Mouse (Mus musculus): Measurements from ENCODE around the gene Fgfr4. TPM values are rescaled to one million over a fixed set of nuclear protein-coding genes. Genes with fewer than 3 reads are reported as not detected.

The Fgfr4 gene
- polyA plus RNA-seq, 1 experiment from 2014 or later: 6.9 TPM

DNA sequence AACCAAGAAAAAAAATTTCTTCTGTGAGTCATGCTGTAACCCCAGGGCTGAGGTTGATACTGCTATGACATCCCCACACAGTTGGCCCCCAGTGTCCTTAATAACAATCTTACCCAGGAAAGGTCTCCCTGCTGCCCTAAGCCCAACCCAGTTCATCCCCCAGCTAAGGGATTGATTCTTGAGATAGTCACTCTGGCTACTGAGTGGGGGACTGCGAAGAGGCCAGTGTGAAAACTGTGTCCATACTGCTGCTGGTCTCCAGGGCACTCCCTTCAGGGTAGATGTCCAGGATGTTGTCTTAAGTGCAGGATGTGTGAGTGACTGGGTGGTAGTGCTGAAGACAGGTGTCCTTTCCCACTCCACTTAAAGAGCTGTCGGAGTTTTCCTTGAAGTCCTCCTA, 19.0 kb upstream of the Fgfr4 start, which contains the start of gene Gm17617:
Gm17617 (minus strand) TSS at position 101 of the 400 bp plus-strand sequence.
- Histone ChIP-seq H3K27ac (ENCODE audit: low read length) (no peak within 1 kb of the TSS), H3K27me3 (ENCODE audit: control insufficient read depth, insufficient read depth, low read depth, low read length) (no peaks in the 10 kb centered on the region), H3K36me3 (ENCODE audit: control insufficient read depth, insufficient read depth) (peaks cover 20% of the 10 kb centered on the region), H3K4me2 (ENCODE audit: low read depth, low read length) (no peak within 1 kb of the TSS), H3K4me3 (ENCODE audit: low read depth, low read length) (no peak within 1 kb of the TSS), H3K9ac (ENCODE audit: low read depth, low read length) (no peak within 1 kb of the TSS), H3K4me1 (ENCODE audit: control insufficient read depth, low read depth, low read length) (no peaks in the 10 kb centered on the region; the same call in none of the 2 replicates), H3K9me3 (replicated peaks; ENCODE audit: control insufficient read depth, low read length) (no peaks in the 10 kb centered on the region)
- WGBS (ENCODE audit: insufficient replicate concordance): 95% methylated on average over 2 of the region's 2 CpGs
- no peak for ATAC-seq (ENCODE audit: low read depth)

DNA sequence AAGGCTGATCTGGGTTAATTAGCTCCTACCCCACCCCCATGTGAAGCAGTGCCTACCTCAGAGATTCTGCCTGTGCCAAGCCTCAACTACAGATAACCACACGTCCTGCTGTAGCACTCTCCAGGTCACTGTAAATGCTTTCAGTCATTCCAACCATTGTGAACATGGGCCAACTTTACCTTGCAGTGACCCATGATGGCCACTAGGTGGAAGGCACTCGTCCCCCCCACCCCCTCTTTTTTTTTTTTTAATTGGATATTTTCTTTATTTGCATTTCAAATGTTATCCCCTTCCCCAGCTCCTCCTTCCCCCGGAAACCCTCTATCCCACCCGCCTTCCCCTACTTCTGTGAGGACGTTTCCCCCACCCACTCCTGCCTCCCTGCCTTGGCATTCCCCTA, 17.1 kb upstream of the Fgfr4 start:
- Histone ChIP-seq H3K27ac (ENCODE audit: low read length) (no peak overlapping the region), H3K36me3 (ENCODE audit: control insufficient read depth, insufficient read depth) (peaks cover 12% of the 10 kb centered on the region; the same call in 1 of the 2 replicates), H3K4me1 (ENCODE audit: control insufficient read depth, low read depth, low read length) (no peaks in the 10 kb centered on the region; the same call in none of the 2 replicates), H3K9me3 (replicated peaks; ENCODE audit: control insufficient read depth, low read length) (no peaks in the 10 kb centered on the region), H3K4me2 (ENCODE audit: low read depth, low read length) (no peak overlapping the region), H3K4me3 (ENCODE audit: low read depth, low read length) (no peak overlapping the region), H3K9ac (ENCODE audit: low read depth, low read length) (no peak overlapping the region), H3K27me3 (ENCODE audit: control insufficient read depth, insufficient read depth, low read depth, low read length) (no peaks in the 10 kb centered on the region)
- ATAC-seq (ENCODE audit: low read depth): peak; percentile 32; the same call in 1 of the 2 replicates
- WGBS (ENCODE audit: insufficient replicate concordance): 5% methylated on average over 5 of the region's 5 CpGs

DNA sequence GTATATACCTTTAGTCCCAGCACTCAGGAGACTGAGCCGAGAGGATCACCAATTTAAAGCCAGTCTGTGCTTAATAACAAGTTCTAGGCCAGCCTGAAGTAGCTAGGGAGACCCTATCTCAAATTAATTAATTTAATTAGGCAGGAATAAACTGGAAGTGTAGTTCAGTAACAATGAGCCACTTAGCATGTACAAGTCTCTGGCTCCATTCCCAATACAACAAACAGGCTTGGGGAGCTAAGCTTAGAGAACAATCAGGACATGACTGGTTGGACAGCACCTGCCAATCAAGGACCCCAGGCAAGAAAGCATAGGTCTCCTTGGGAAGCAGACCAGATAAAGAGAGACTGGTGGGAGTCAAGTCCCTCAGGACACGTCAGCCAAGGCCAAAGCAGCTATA, 12.2 kb upstream of the Fgfr4 start:
- no peaks in the 10 kb centered on the region for H3K9me3 ChIP-seq (replicated peaks; ENCODE audit: control insufficient read depth, low read length)
- no peak for ATAC-seq (ENCODE audit: low read depth)
- H3K27ac ChIP-seq (ENCODE audit: low read length): no peak overlapping the region
- no peaks in the 10 kb centered on the region for H3K36me3 ChIP-seq (ENCODE audit: control insufficient read depth, insufficient read depth)
- no peak overlapping the region for H3K4me2 ChIP-seq (ENCODE audit: low read depth, low read length)
- H3K4me3 ChIP-seq (ENCODE audit: low read depth, low read length): no peak overlapping the region
- 68% methylated on average over 2 of the region's 2 CpGs for WGBS (ENCODE audit: insufficient replicate concordance)
- H3K9ac ChIP-seq (ENCODE audit: low read depth, low read length): no peak overlapping the region
- no peaks in the 10 kb centered on the region for H3K27me3 ChIP-seq (ENCODE audit: control insufficient read depth, insufficient read depth, low read depth, low read length)
- H3K4me1 ChIP-seq (ENCODE audit: control insufficient read depth, low read depth, low read length): no peaks in the 10 kb centered on the region; the same call in none of the 2 replicates

DNA sequence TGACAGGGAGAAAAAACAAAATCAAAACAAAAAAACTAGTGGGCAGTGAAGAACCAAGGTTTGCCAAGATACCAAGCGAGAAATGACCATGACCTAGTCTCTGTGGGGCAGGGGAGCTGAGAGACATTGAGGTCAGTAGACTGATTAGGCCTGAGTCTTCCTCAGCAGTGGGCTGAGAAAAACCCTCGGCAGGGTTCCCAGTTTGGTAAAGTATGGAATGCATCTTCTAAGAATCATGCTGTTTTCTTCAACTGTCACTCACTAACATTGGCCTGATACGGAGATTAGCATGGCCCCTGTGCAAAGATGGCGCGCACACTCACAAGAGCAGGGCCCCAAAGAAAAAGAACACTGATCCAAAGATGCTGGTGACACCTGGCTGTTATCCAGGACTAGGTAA, 1.5 kb downstream of the Fgfr4 start:
- peak overlapping the region; percentile 35; the same call in 1 of the 2 replicates for H3K4me2 ChIP-seq (ENCODE audit: low read depth, low read length)
- no peaks in the 10 kb centered on the region for H3K9me3 ChIP-seq (replicated peaks; ENCODE audit: control insufficient read depth, low read length)
- H3K4me1 ChIP-seq (ENCODE audit: control insufficient read depth, low read depth, low read length): no peaks in the 10 kb centered on the region; the same call in 1 of the 2 replicates
- H3K36me3 ChIP-seq (ENCODE audit: control insufficient read depth, insufficient read depth): no peaks in the 10 kb centered on the region
- H3K4me3 ChIP-seq (ENCODE audit: low read depth, low read length): no peak overlapping the region
- peaks cover 29% of the 10 kb centered on the region for H3K27me3 ChIP-seq (ENCODE audit: control insufficient read depth, insufficient read depth, low read depth, low read length)
- WGBS (ENCODE audit: insufficient replicate concordance): 73% methylated on average over 5 of the region's 5 CpGs
- H3K27ac ChIP-seq (ENCODE audit: low read length): no peak overlapping the region
- ATAC-seq (ENCODE audit: low read depth): no peak
- H3K9ac ChIP-seq (ENCODE audit: low read depth, low read length): no peak overlapping the region

DNA sequence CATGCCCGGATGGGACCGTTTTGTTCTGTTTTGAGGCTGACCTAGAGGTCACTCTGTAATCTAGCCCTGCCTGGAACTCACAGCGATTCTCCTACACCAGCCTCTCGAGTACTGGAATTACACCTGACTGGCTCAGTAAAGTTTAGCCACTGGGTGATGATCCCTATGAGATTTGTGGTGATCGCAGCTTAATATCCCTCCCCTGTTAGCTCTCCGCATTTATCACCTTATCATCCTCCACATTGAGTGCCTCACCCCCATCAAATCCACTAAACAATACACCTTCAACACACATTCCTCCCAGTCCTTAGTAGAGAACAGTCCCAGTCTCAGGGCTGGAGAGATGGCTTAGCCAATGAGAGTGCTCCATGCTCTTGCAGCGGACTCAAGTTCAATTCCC, 9.9 kb downstream of the Fgfr4 start:
- Histone ChIP-seq H3K4me3 (ENCODE audit: low read depth, low read length) (no peak overlapping the region), H3K27ac (ENCODE audit: low read length) (no peak overlapping the region), H3K27me3 (ENCODE audit: control insufficient read depth, insufficient read depth, low read depth, low read length) (no peaks in the 10 kb centered on the region), H3K9ac (ENCODE audit: low read depth, low read length) (no peak overlapping the region), H3K9me3 (replicated peaks; ENCODE audit: control insufficient read depth, low read length) (no peaks in the 10 kb centered on the region), H3K4me2 (ENCODE audit: low read depth, low read length) (no peak overlapping the region), H3K36me3 (ENCODE audit: control insufficient read depth, insufficient read depth) (no peaks in the 10 kb centered on the region), H3K4me1 (ENCODE audit: control insufficient read depth, low read depth, low read length) (no peaks in the 10 kb centered on the region)
- ATAC-seq (ENCODE audit: low read depth): no peak
- WGBS (ENCODE audit: insufficient replicate concordance): 59% methylated on average over 7 of the region's 7 CpGs

DNA sequence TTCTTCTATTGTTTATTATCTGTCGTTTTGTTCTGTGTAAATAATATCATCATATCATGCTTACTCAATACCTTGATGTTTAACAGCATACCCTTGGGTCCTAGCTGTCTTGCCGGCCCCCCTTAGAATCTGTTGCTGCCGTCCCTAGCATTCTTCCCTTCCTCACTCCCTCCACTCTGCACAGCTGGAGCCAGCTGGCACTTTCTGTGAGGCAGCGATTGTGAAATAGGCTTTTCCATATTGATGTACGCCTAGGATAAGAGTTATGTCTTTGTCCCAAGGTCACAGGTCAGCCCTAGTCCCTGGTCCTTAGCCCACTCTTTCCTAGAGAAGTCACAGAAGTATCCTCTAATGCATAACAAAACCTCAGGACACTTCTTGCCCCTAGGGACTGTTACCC, 11.1 kb downstream of the Fgfr4 start:
- H3K27ac ChIP-seq (ENCODE audit: low read length): no peak overlapping the region
- H3K9ac ChIP-seq (ENCODE audit: low read depth, low read length): no peak overlapping the region
- H3K27me3 ChIP-seq (ENCODE audit: control insufficient read depth, insufficient read depth, low read depth, low read length): no peaks in the 10 kb centered on the region
- no peaks in the 10 kb centered on the region for H3K4me1 ChIP-seq (ENCODE audit: control insufficient read depth, low read depth, low read length)
- ATAC-seq (ENCODE audit: low read depth): no peak
- no peaks in the 10 kb centered on the region for H3K36me3 ChIP-seq (ENCODE audit: control insufficient read depth, insufficient read depth)
- H3K4me2 ChIP-seq (ENCODE audit: low read depth, low read length): no peak overlapping the region
- H3K4me3 ChIP-seq (ENCODE audit: low read depth, low read length): no peak overlapping the region
- H3K9me3 ChIP-seq (replicated peaks; ENCODE audit: control insufficient read depth, low read length): no peaks in the 10 kb centered on the region
- 44% methylated on average over 5 of the region's 5 CpGs for WGBS (ENCODE audit: insufficient replicate concordance)

DNA sequence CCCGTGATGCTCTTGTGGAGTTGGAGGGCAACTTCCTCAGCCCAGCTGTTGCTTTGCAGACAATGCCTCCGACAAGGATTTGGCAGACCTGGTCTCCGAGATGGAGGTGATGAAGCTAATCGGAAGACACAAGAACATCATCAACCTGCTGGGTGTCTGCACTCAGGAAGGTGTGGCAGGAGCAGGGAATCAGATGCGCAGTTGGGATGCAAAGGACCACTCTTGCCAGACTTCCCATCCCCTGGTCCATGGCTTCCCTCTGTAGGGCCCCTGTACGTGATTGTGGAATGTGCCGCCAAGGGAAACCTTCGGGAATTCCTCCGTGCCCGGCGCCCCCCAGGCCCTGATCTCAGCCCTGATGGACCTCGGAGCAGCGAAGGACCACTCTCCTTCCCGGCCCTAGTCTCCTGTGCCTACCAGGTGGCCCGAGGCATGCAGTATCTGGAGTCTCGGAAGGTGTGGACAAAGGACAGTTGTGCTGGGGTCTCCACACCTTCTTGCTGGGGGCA, 13.4 kb downstream of the Fgfr4 start:
- no peak for ATAC-seq (ENCODE audit: low read depth)
- Histone ChIP-seq H3K9ac (ENCODE audit: low read depth, low read length) (no peak overlapping the region), H3K4me1 (ENCODE audit: control insufficient read depth, low read depth, low read length) (no peaks in the 10 kb centered on the region), H3K27me3 (ENCODE audit: control insufficient read depth, insufficient read depth, low read depth, low read length) (no peaks in the 10 kb centered on the region), H3K4me3 (ENCODE audit: low read depth, low read length) (no peak overlapping the region), H3K36me3 (ENCODE audit: control insufficient read depth, insufficient read depth) (no peaks in the 10 kb centered on the region), H3K9me3 (replicated peaks; ENCODE audit: control insufficient read depth, low read length) (no peaks in the 10 kb centered on the region), H3K27ac (ENCODE audit: low read length) (no peak overlapping the region), H3K4me2 (ENCODE audit: low read depth, low read length) (no peak overlapping the region)
- 73% methylated on average over 16 of the region's 16 CpGs for WGBS (ENCODE audit: insufficient replicate concordance)

DNA sequence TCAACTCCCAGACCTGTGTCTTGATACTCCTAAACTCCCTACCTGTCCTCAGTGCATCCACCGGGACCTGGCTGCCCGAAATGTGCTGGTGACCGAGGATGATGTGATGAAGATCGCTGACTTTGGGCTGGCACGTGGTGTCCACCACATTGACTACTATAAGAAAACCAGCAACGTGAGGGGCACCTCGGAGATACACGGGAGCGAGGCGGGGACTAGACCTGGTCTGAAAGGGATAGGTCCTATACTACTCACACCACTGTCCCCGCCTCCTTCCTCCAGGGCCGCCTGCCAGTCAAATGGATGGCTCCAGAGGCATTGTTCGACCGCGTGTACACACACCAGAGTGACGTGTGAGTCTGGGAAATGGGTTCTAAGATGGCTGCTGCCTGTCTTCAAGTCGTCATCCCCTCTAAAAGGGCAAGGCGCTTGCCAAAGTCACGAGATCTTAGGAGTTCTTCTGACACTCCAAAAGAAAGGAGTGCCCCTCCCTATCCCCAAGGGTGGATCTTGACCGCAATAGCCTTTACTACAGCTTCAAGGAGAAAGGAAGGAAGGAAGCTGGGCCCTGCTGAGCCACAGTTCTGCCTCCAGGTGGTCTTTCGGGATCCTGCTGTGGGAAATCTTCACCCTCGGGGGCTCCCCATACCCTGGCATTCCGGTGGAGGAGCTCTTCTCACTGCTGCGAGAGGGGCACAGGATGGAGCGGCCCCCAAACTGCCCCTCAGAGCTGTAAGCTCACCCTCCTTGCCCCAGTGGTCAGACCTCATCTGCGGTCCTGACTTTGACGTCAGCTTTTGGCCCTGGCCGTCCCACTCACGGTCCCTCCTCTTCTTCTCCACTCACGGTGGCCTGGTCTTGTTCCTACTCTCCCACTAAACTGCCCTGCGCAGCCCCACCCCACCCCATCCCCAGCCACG, 14.6 kb downstream of the Fgfr4 start:
- no peak overlapping the region for H3K27ac ChIP-seq (ENCODE audit: low read length)
- no peaks in the 10 kb centered on the region for H3K9me3 ChIP-seq (replicated peaks; ENCODE audit: control insufficient read depth, low read length)
- H3K4me2 ChIP-seq (ENCODE audit: low read depth, low read length): no peak overlapping the region
- no peaks in the 10 kb centered on the region for H3K27me3 ChIP-seq (ENCODE audit: control insufficient read depth, insufficient read depth, low read depth, low read length)
- no peaks in the 10 kb centered on the region for H3K36me3 ChIP-seq (ENCODE audit: control insufficient read depth, insufficient read depth)
- WGBS (ENCODE audit: insufficient replicate concordance): 71% methylated on average over 32 of the region's 32 CpGs
- no peak for ATAC-seq (ENCODE audit: low read depth)
- peaks cover 5% of the 10 kb centered on the region for H3K4me1 ChIP-seq (ENCODE audit: control insufficient read depth, low read depth, low read length)
- no peak overlapping the region for H3K9ac ChIP-seq (ENCODE audit: low read depth, low read length)
- H3K4me3 ChIP-seq (ENCODE audit: low read depth, low read length): no peak overlapping the region

DNA sequence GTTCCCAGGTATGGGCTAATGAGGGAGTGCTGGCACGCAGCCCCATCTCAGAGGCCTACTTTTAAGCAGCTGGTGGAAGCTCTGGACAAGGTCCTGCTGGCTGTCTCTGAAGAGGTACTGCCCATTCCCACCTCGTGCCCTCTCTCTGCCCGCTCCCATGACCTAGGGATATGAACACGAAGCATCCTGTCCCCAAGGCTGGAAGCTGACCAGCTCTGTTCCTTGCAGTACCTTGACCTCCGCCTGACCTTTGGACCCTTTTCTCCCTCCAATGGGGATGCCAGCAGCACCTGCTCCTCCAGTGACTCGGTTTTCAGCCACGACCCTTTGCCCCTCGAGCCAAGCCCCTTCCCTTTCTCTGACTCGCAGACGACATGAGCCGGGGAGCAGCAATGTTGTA, 15.4 kb downstream of the Fgfr4 start:
- no peak for ATAC-seq (ENCODE audit: low read depth)
- peaks cover 5% of the 10 kb centered on the region for H3K4me1 ChIP-seq (ENCODE audit: control insufficient read depth, low read depth, low read length)
- H3K9ac ChIP-seq (ENCODE audit: low read depth, low read length): no peak overlapping the region
- H3K4me2 ChIP-seq (ENCODE audit: low read depth, low read length): no peak overlapping the region
- WGBS (ENCODE audit: insufficient replicate concordance): 73% methylated on average over 11 of the region's 11 CpGs
- H3K36me3 ChIP-seq (ENCODE audit: control insufficient read depth, insufficient read depth): no peaks in the 10 kb centered on the region
- H3K9me3 ChIP-seq (replicated peaks; ENCODE audit: control insufficient read depth, low read length): no peaks in the 10 kb centered on the region
- no peaks in the 10 kb centered on the region for H3K27me3 ChIP-seq (ENCODE audit: control insufficient read depth, insufficient read depth, low read depth, low read length)
- H3K27ac ChIP-seq (ENCODE audit: low read length): no peak overlapping the region
- no peak overlapping the region for H3K4me3 ChIP-seq (ENCODE audit: low read depth, low read length)

Measured in liver, embryonic 16.5 days (tissue).